Mouse (Mus musculus): ENCODE data around the gene Fam89b.

DNA sequence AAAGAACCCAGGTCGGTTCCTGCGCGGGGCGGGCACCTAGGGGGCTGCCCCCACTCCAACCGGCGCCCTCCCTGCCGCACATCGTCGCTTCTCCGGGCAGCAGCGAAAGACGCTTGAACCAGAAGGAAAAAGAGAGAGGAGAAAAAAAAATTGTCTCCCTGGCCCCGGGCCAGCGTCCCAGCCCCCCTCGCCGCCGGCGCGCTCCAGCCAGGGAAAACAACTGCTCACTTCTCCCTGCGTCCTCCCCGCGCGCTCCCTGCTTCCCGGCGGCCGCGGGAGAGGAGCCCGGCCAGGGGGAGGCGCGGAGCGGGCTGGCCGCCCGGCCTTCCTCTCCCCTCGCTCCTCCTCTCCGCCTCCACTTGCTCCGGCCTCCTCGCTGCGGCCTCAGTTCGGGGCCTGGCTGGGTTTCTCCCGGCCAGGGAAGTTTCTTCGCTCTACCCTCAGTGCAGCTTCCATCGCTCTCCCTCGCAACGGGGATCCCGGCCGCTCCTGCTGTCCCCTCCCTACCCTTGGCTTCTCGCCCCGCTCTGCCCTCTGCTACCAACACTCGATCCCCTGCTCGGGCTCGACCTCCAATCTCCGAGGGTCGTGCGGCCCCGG, 12.3 kb upstream of the Fam89b start:
- TF ChIP-seq GABPA (IDR thresholded peaks at IDR 0.05; ENCODE audit: low read depth, low read length) (no peak), POLR2A (IDR thresholded peaks at IDR 0.05; ENCODE audit: control insufficient read depth in 1 of 2, insufficient read depth in 1 of 2, low read depth in 1 of 2, low read length in 2 of 2, poor library complexity in 1 of 2) (no peak)
